Mouse (Mus musculus): ENCODE results near the gene Dmd.

Gene Dmd

DNA sequence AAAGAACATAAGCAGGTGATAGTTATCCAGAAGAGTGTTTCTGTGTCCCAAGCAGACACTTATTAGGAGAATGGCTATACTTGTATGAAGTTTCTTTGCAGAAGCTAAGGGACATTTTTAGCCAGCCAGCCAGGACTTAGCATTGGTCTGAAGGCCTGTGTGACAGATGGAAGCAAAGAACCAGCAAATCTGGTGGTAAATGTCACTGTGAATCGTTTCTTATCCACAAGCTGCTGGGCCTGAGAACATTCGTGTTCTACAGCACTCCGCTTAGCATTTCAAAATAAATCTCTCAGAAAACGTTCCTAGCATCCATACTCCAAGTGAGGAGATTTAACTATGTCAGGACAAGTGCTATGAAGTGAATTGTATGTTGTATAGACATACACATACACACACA, 1486.9 kb downstream of the Dmd start:
- DNase-seq: peak; percentile 3 to 7

DNA sequence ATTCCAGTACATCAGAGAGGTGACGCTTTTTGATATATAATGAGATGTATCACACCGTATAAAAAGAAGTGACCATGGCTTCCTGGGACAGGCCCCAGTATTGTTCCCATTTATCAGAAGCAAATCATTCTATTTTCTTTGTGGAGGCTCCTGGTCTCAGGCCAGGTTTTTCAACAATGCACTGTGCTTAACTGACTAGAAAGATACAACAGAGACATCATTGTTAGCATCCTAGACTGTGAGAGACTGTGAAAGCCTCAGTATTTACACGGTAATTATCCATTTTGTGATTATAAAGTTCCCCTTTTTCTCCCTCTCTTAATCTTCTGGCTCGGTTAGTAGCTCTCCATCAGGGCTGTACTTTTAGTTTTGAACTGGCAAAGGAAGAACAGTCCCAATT, 1487.9 kb downstream of the Dmd start:
- no peak for DNase-seq

DNA sequence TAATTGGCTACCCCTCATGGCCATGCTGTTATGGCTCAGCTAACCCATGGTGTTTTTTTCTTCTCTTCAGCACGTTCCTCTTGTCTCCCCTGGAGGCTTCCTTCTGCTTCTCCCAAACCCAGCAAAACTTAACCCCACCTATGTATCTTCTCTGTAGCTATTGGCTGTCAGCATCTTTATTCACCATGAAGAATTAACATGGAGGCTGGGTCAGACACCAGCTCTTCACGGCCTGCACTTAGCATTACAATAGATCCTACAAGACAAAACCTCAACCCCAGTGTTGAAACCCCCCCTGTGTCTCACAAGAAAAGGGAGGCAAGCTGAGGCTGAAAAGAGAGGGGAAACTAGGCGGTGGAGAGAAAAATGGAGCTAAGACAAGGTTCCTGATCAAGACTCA, 1494.3 kb downstream of the Dmd start:
- no peak for DNase-seq

DNA sequence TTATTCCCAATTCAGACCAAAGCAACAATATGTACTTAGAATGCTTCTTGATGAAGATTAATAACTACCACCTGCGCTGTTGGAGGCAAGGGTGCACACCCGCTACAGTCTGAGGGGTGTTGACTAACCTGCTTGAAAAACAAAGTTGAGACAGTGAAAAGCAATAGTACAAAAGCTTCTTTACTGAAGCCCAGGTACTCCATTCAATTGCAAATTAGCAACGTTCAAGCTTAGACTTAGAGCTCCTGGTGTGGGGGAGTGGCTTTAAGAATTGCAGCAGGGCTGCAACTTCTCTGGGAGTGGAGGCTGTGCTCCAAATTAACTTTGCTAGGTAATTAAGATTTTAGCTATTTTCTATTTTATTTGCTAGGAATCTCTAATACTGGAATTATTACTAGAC, 1495.3 kb downstream of the Dmd start:
- no peak for DNase-seq

DNA sequence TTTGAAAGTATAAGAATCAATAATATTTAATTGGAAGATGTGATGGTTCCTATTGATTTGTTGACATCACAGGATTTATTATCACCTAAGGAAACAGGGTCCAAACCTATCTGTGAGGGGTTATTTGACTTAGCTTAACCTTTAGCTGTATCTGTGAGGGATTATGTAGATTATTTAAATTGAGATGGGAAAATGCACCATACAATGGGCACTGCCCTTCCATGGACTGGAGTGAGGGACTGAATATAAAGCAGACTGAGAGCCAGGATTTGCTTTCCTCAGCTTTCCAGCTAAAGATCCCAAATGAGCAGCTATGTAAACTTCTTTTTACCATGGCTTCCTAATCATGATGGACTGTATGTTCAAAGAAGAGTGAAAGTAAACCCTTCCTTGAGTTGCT, 1496.0 kb downstream of the Dmd start:
- DNase-seq: no peak

DNA sequence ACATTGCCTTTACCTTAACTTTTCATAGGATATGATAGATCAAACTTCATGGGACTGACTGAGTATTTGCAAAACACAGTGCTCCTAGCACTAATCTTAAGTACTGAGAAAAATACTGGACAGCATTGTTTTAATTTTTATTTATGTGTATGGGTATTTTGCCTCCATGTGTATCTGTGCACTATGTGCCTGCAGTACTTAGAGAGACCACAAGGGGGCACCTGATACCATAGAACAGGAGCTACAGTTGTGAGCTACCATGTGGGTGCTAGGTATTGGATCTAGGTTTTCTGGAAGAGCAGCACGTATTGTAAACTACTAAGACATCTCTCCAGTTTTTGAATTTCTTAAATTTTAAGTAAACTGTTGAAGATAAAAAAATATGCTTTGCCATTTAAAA, 1505.8 kb downstream of the Dmd start:
- peak in 1 of 2 experiments; percentile 18 for DNase-seq

DNA sequence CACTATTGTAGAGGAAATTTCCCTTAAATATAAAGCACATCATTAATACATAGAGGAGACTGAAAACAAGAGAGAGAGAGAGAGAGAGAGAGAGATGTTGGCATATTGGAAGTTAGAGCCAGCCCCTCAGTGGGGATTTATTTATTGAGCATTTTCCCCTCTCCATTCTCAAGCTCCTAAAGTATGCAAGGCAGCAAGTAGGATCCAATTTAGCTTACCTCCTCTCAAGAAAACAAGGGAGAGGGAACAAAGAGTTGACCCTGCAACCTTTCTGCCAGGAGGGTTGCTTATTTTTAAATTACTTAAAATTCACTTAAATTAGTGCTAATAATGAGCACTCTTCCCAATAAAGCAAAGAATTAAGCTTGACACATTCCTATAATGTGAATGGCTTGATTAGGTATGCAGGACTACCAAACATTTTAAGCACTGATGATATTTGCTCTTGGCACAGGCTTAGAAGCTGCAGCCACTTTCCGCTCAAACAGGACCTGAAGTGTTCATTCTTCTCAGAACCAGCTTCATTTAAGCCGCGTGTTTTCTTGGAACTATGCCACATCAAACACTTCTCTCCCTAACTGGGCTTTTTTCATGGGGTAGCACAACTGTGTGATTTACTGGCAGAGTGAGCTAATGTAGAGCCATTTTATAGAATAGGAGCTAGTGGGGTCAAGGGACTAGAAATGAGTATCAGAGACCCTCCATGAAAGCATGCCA, 1566.1 kb downstream of the Dmd start:
- no peak for DNase-seq

DNA sequence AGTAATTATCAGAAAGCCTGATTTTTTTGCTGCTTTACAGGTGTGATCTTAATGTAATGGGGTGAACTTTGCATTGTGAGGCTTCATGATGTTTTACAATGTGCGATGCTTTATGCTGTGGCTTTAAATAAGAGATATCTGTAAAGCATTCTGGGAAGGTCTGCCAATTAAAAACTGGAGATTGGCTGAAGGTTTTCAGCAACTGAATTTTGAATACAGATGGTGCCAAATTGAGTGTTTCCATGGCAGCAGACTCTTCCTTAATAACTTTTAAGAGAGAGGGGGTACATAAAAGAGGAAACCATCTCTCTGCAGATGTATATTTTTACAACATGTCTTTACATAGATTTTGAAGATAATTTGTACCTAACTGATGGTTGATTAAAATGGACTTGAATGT, 1603.3 kb downstream of the Dmd start:
- DNase-seq: no peak

DNA sequence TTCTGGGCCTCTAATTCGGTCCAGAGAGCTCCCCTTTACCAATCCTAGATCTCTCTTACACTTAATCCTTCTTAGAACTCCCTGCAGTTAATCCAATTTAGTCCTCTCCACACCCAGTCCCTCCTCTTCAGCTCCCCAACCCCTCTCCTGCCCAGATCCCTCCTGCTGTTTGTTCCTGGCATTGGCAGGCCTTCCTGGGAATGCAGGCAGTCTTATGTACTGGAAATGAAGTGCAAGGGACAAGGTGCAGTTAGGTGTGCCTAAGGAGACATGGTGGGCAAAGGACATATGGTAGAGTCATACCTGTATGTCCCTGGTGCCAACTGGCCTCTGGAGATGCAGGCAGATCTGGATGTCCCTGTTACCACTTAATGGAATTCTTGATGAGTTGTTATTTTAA, 1604.8 kb downstream of the Dmd start:
- peak; percentile 22 to 33 for DNase-seq

DNA sequence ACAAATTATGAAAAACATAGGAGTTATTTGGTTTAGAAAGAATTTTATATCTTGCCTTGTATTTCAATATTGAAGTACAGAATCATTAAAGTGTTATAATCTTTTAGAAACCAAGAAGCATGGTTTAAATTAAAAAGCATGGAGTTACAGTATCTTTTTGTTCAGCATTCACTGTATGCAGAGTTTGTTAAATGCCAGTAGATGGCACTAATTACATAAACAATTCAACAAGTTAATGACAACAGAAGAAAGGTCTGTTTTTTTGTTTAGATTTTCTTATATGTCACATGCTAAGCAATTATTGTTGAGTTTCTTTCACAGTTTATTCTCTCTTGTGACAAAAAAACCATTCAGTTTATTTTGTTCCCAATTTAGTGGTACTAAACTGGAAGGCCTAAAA, 1649.8 kb downstream of the Dmd start:
- DNase-seq: no peak

DNA sequence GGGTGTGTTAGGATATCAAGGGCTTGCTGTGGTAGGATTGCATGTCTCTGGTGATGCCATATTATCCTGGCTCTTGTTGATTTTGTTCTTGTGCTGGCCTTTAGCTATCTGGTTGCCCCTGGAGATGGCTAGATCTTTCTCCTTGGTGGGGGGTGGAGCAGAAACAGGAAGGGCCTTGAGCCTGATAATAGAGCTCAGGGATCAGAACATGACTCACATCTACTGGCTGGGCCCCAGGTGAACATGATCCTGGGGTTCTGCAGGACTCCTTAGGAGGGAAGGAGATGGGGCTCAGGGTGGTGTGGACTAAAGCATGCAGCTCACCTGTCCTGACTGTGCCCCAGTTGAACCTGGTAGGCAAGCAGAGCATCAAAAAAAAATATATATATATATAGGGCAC, 1691.8 kb downstream of the Dmd start:
- no peak for DNase-seq

DNA sequence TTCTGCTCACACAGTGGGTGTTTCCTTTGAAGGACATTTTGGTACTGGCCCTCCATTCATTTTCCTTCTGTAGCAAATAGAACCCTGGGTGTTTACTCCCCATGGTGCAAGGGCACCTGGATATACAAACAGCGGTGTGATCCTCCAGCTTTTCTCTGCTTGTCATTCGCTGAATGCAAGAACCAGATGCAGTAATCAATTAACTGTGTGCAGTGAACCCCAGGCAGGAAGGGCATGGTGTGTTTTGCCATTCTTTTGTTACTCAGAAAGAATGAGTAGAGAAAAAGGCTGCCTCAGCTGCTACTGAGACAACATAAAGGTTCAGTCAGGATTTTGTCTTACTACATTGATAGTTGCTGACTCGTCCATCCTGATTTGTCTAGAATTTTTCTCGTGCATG, 1799.0 kb downstream of the Dmd start:
- no peak for DNase-seq

DNA sequence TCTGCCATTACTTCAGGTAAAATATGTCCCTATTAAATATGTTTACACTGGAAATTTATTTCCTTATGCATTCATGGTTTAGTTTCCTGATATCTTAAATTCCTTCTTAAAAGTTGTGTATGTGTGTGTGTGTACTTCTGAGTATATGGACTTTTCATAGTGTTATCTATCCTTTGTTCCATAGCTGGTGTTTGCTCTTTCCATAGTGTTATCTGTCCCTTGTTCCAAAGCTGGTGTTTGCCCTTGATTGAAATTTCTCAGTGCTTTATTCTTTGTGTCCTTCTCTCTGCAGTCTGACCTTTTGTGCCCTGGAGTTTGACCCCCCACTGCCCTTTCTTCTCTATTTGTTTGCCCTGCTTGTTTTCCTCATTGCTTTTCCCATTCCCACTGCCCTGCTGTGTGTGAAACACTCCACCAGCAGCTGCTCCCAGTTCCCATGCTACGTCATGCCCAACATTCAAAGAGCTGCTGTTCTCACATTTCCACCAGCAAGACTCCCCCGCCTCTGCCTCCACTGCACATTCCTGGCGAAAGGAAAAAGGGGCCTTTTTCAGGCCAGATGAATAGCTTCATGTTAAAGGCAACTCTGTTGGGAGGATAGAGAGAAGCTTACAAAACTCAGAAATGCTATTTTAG, 1911.5 kb downstream of the Dmd start:
- no peak for DNase-seq

DNA sequence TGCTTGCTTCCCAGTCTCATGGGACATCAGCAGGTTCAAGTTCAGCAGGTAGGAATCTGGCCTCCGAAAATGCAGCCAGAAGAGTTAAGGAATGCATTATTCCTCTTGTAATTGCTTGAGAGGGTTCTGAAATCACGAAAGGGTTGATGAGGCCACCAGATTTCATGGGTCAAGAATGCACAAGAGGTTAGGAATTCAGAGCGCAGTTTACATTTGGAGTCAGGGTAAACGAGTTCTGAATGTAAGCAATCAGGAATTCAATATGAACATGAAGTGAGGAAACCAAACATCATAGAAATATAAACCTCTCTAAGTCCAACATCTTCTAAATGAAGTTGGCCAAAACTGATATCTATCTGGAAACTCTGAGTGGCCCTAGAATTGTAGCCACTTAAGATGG, 1924.4 kb downstream of the Dmd start:
- DNase-seq: no peak

DNA sequence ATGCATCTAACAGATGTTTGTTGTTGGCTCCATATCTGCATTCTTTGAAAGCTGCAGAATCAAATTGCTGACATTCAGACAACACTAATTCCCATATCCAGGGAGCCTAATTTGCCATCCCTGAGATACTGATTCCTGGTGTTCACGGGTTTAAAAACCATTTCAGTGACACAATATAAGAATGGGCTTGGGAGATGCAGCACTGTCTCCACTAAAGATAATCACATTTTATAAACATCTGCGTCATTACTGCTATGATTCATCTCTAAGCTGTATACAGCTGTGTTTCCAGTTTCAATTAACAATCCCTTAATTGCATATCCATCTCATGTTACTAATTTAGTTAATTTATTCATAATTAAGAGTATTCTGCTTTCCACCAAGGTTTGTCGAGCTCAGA, 1929.5 kb downstream of the Dmd start:
- DNase-seq: no peak

DNA sequence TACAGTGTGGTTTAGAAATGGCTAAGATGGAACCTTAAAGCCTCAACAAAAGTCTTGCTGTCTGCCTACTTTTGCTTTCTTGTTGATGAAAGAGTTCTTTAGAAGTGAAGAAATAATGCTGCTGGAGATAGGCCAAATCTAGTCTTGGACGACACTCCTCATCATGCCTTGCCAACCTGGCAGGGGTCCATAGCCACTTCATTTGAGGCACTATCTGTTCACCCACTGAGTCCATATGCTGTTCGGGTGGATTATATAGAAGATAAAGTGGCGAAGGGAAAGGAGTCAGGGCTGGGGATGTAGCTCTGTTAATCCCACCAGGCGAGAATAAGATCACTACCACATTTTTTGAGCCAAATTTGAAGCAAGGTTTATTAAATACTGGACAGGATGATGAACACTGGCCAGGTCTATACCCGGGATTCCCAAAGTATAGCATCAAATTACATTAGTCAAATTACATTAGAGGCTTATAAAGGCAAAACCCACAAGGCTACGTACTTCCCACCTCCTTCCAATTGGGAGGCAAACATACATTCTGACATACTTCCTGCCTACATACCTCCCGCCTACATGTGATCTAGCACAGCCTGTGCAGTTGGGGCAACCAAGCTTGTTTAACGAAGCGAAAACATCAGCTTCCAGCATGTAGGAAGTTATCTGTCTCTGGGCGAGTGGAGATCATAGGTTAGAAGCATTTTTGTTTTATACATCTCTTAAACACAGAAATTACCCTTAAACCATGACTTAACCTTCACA, 1984.2 kb downstream of the Dmd start:
- peak; percentile 71 to 72 for DNase-seq

DNA sequence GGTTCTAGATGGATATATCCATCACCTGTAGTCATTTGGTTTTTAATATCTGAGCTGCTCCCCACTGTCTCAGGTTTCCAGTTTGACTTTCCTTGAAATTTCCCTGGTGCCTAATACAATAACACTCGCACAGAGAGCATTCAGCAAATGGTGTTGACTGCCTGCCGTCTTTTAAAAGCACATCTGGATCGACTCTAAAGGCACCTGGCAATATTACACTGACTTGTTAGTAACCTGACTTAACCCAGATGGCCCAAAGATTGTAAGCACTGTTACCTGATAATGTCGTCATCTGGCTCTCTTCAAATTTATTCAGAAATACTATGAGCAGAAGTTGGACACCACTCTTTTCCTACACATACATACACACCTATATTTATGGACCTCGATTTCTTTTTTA, 2011.9 kb downstream of the Dmd start:
- DNase-seq: no peak

DNA sequence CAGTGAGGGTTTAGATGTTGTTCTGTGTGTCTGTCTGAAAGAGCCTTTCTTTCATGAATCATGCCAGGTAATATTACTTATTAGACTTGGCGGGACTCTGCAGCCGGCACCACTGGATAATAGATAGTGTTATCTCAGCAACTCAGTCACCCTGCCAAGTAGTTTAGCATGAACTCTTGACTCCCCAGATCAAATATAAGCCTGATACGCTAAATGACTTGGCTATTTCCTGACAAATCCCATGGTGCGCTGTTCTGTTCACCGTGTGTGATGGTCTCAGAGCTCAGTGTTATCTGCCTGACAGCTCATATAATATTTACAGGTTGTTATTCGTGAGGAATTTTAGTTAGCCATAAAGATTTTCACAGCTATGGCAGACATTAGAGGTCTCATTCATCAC, 2012.3 kb downstream of the Dmd start:
- no peak for DNase-seq

DNA sequence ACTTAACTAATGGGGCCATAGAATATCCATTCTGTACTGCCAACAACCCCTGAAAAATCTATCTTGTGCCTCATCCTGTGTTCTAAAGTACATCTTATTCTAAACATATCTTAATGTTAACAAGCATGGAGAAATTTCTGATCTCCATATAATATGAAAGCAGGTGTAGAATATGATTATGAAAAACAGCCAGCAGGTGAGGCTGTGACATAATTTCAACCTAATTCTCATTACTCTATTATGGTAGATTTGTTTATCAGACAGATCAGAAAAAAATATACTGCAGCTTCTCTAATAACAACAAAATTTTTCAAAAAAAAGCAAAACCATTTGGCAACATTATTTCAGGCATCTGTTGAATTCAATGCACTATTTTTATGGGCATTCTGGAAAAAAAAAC, 2059.6 kb downstream of the Dmd start:
- DNase-seq: no peak

DNA sequence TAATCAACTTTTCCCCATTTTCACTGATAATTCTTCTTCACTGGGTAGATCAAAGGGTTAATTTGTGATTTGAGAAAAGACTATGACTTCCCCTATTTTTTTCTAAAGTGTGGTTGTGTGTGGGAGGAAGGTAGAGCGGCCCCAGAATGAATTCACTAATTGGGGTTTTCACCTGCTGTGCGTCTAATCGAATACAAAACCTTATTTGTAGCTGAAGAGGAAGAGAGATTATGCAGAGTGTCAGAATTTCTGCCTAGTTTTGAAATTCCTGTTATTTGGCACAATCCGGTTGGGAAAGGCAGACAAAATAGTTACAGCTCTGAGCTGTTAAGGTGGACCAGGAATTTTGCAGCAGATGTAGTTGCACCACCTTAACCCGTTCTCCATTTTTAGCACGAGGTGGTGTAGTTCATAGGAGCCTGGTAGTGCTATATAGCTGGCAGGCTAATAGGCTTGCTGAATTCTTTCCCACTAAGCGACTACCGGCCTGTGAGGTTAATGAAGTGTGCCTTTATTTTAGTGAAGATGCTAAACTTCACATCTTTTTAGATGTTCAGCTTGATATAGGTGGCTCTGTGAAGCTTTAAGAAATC, 2092.9 kb downstream of the Dmd start:
- DNase-seq: no peak

DNA sequence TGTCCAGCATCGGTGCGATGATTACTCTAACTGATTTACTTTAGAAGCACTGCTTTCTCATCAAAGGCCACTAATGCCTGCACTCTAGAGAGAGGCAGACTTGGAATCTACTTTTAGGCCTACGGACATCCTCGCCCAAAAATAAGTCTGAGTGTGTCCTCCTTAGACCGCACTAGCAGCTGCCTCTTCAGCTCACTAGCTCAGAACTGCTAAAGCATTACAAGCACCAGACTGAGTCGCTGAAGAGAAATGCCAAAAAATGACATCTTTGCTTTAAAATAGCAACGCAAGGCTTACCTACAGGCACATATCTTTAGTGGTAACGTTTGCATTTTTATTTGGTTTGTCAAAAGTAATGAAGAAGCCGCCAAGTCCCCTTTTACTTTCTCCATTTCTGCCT, 2098.0 kb downstream of the Dmd start:
- no peak for DNase-seq

DNA sequence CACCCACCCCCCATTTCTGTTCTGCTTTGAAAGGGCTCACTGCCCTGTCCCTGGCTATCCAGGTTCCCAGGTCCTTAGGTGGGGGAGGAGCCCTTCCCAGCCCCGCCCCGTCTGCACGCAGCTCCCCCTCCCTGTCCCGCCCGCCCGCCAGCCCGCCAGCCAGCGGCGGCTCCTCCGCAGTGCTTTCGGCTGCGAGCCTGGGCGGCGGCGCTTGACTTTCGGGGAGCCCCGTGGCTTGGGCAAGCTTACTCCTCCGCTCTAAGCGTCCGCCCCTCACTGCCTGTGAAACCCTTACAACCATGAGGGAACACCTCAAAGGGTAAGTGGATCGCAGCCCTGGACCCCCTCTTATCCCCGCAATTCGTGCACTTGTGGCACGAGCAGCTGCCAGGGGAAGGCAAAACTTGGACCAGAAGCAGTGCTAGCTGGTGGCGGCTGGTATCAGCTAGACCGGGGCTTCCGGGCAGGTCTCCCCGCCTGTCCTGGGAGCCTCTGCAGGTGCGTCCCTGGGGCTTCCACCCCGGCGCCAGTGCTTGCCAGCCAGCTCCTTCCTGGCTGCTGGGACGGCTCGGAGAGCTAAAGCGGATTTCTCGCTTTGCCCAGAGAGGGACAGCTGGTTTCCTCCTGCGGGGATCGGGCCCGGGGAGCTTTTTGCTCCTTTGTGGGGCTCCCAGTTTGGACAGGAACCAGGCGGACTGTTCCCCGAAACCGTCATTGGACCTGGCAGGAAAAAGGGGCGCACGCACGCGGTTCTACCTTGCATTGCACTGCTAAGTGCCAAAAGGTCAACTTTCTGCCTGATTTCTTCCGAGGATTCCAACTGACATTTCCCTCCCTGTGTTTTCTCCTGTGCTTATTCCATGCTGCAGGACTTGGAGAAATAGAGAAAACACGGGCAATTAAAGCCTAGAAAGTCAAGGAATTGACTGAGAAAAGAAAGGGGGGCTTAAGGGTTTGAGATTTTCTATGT, 2099.8 kb downstream of the Dmd start:
- peak; percentile 37 to 51 for DNase-seq

DNA sequence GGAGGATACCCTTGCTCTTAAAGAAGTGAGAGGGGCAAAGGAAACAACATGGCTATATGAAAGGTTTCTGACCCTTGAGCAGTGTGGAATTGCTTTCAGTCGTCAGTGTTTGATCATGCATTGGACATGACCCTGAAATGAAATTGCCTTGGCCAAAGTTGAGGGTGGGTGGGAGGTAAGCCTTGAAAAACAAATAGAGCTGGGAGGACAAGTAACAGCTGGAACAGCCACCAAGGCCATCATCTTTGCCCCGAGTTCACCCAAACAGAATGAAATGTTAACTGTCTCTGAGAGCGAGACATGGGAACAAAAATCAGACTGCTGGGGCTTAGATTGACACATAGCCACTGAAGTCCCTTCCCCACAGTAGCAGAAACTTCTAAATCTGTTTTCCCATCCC, 2100.9 kb downstream of the Dmd start:
- DNase-seq: no peak
